Comparison of ENCODE assay signal across 7 mouse cellular contexts in the genomic region with DNA sequence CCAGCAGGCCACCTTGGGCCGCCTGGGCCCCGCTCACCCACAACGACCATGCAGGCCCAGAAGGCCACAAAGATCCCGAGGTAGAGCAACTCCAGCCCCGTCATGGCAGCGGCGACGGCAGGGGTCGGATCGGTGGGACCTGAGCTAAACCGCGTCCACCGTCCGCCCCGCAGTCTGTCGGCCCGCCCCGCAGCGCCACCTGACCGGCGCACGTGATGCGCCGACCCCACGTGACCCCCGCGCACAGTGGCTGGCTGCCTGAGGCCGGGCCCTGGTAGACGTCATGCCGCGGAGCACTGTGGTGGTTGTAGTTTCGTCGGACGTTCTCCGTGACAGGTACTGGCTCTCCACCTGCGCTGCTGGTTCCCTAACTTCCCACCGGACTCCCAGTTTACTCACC. TPM values are rescaled to one million over a fixed set of nuclear protein-coding genes. Genes with fewer than 3 reads are reported as not detected.
DNase-seq lines count a peak whose midpoint lies in the region; ATAC-seq lines count a peak whose summit lies in the region.

A gene (minus strand): TSS at position 201 of the 400 bp plus-strand sequence.

- intact Hi-C loops in gastrocnemius, postnatal 36 days (cut with DNase I), result no loop called here
- intact Hi-C loops in left cerebral cortex, postnatal 25 days (cut with DNase I), result no loop called here

- under 1% methylated on average over 37 of the region's 37 CpGs for WGBS in intestine, embryonic 15.5 days
- under 1% methylated on average over 37 of the region's 37 CpGs for WGBS in midbrain, embryonic 10.5 days

- peak within 1 kb of the TSS; percentile 56 for H3K27ac ChIP-seq in intestine, embryonic 15.5 days
- peak within 1 kb of the TSS; percentile 86 for H3K27ac ChIP-seq in midbrain, embryonic 10.5 days (replicated peaks)

- peak; percentile 96 for DNase-seq in adrenal gland, adult 2 months
- peak; percentile 84 for DNase-seq in embryo, embryonic 11.5 days (ENCODE audit: low read depth, low spot score)
- DNase-seq in gastrocnemius, postnatal 36 days, result peak; percentile 88 to 90
- peak; percentile 95 to 97 for DNase-seq in left cerebral cortex, postnatal 25 days (ENCODE audit: low spot score in 2 of 2)
- DNase-seq in midbrain, embryonic 10.5 days (ENCODE audit: low spot score), result peak; percentile 92
- DNase-seq in right cerebral cortex, postnatal 4 days, result peak; percentile 96

- H3K4me3 ChIP-seq in intestine, embryonic 15.5 days (replicated peaks), result peak within 1 kb of the TSS; percentile 95
- H3K4me3 ChIP-seq in midbrain, embryonic 10.5 days, result peak within 1 kb of the TSS; percentile 95

- H3K9ac ChIP-seq in intestine, embryonic 15.5 days, result peak within 1 kb of the TSS; percentile 91

- peaks cover 33% of the 10 kb centered on the region for H3K4me1 ChIP-seq in intestine, embryonic 15.5 days (replicated peaks)
- peaks cover 60% of the 10 kb centered on the region for H3K4me1 ChIP-seq in midbrain, embryonic 10.5 days

- peaks cover 17% of the 10 kb centered on the region for H3K36me3 ChIP-seq in intestine, embryonic 15.5 days
- H3K36me3 ChIP-seq in midbrain, embryonic 10.5 days, result peaks cover 40% of the 10 kb centered on the region

- H3K4me2 ChIP-seq in intestine, embryonic 15.5 days (replicated peaks), result peak within 1 kb of the TSS; percentile 89

- H3K9me3 ChIP-seq in intestine, embryonic 15.5 days, result no peaks in the 10 kb centered on the region
- H3K9me3 ChIP-seq in midbrain, embryonic 10.5 days (replicated peaks), result no peaks in the 10 kb centered on the region

- peak; percentile 90 for ATAC-seq in intestine, embryonic 15.5 days

- no peaks in the 10 kb centered on the region for H3K27me3 ChIP-seq in intestine, embryonic 15.5 days (replicated peaks)
- H3K27me3 ChIP-seq in midbrain, embryonic 10.5 days (ENCODE audit: low read depth, poor library complexity, severe bottlenecking), result 0 out of 2 replicates have a peak, but pooled peaks cover 8% of the 10 kb centered on the region

RNA-seq across cellular contexts. Expression of the gene that starts here (rescaled TPM):
- total RNA-seq in adrenal gland, adult 2 months (2021), result 100 to 1,000 TPM; 208 to 226 TPM
- 597 and 627 TPM in 2 replicates for polyA plus RNA-seq in adrenal gland, adult 2 months (2012; rRNA removed)
- 10 to 100 TPM; 65.4 to 74.0 TPM for total RNA-seq in gastrocnemius, postnatal 36 days (2021)
- polyA plus RNA-seq in intestine, embryonic 15.5 days (2015; fragmentation: Nextera tagmentation; extraction: Ambion mirVana), result 239 and 288 TPM in 2 replicates
- total RNA-seq in left cerebral cortex, postnatal 25 days (2021), result 100 to 1,000 TPM; 460 to 484 TPM
- polyA plus RNA-seq in midbrain, embryonic 10.5 days (2016; fragmentation: Nextera tagmentation; extraction: Ambion mirVana), result 193 and 213 TPM in 2 replicates

Comparison
In these comparisons a context has a peak if more than half of its experiments do, and no peak if none do; other contexts are left out.
1. Peak in every context shown above with its lines: DNase-seq, ATAC-seq, H3K4me3 ChIP-seq and H3K27ac ChIP-seq.